Mouse (Mus musculus) testis, postnatal 10 days (tissue): ENCODE data around the gene Hs2st1.

Source experiments
- DNase-seq: peaks from one replicate; pipeline ENCODE4 v3.0.0; 2021; ENCODE audit warnings: low spot score

Gene Hs2st1

DNA sequence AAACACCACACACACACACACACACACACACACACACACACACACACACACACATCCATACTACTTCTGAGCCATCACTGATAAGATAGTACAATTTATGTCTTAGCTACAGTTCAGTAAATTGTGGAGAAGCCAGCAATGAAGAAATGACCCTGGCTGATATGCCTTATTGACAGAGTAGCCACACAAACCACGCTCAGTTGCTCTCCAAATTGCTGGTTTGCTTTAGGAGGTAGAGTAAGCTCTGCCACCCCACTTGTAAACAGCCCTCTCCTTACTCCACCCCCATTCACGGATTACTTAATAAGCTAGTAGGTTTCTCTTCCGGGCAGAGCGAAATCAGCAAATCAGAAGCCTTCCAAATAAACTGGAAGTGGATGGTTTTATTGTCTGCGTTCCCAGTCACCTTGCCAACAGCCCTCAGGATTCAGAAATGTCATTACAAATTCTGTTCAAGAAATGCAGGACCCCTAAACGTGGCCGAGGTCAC lies 175.5 kb downstream of the Hs2st1 start:
- no peak for DNase-seq

DNA sequence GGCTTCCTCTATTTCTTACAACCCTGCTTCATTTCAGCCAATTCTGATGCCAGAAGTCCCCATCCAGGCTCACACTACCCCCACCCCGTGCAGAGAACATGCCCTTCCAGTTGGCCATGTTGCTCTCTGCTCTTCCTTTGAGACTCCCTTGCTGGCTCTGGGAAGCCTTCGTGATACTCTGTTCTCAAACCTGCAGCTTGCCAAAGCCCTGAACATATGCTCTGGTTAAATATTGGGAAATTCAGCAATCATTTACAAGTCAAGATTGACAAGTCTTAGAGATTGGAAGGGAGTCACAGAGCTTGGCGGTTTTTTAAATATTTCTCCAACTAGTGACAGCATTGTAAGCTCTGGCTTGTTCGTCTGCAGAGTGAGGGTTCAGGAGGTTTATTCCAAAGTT lies 183.5 kb downstream of the Hs2st1 start:
- DNase-seq = no peak

DNA sequence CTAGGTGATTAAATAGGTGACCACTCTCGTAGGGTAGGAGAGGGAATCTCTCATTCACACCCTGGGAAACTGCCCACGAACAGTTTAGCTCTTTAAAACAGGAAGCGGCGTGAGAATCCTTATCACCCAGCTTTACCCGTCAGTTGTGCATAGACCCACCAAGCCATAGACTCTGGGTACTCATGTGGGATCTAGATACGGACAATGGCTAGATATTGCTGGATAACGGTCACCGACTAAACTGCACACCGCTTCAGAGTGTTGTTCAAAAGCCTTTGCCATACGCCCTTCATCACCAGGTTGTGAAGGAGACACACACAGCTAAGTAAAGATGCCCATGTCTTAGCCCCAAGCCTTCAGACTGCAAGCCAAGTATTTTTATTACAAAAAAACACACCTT lies 185.3 kb downstream of the Hs2st1 start:
- no peak for DNase-seq

DNA sequence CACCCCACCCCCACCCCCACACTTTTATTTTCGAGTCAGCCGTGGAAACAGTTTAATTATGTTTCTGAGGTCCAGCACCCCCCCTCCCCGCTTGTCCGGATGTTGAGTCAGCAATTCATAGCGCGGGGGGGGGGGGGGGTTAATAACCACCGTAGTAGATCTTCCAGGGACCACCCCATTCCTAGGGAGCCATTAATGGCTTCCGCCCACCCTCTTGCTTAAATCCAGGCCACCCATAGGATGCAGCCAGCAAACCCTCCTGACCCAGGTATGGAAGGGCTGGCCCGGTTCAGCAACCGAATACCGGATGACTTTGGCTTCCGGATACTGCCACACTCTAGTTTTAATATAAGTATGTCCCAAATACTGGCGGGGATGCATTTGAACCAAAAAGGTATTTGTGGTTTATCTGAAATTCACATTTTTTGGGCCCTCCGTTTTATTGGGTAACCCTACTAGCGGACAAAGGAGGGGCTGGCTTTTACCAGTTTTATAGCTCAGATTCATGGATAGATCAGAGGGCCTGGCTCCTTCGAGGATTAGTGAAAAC lies 188.5 kb downstream of the Hs2st1 start:
- no peak for DNase-seq

DNA sequence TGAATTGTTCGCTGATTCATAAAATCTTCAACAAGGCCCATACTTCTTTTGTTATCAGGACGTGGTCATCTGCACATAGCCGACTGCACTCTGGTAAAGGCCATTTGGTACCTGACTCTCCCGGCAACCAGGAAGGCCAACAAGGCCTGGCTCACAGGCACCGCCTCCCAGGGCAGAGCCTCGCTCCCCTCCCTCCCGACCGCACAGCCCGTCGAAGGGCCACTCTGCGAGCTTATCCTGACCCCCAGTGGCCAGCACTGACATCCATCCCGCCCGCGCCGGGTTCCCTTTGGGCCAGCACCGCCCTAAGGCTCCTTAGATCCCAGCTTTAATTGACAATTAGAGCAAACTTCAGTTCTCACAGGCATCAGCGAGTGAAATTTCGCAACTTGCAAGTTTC lies 189.1 kb downstream of the Hs2st1 start:
- DNase-seq = peak; percentile 86

DNA sequence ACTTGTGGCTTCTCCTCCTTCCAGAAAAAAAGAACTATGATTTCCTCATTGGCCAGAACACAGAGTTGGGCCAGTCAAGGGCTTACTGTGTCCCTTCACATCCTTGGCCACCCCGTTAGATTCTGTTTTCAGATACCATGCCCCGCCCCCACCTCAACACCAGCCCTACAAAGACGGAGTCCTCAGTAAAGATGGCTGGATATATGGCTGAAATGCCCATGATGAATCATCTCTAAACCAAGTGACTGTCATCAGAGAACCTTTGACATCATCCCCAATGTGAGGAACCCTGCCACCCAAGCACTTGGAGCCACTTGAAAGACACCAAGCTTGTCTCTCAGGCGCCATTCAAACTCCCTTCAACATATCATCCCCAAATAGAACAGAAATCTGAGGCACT lies 190.2 kb downstream of the Hs2st1 start:
- DNase-seq = no peak
